Mouse (Mus musculus) heart, embryonic 13.5 days (tissue): ENCODE measurements around the gene Dock2. TPM values are rescaled to one million over a fixed set of nuclear protein-coding genes. Genes with fewer than 3 reads are reported as not detected.

Experiments used
- ATAC-seq: fragments of 200-750 bp; cut with Nextera tagmentation; 2 replicates; pipeline ENCODE4 v1.8.0; 2017; ENCODE audit warnings: moderate TSS enrichment; ENCODE audit not compliant: insufficient number of reproducible peaks, low FRiP score, low TSS enrichment; ENCODE audit errors: extremely low read depth
- H3K27ac ChIP-seq: fragments of 300-500 bp; sonication (generic); replicated peaks from 2 replicates; pipeline ENCODE4 v1.5.1; 2015; ENCODE audit warnings: moderate library complexity, mild to moderate bottlenecking, inconsistent platforms
- H3K27me3 ChIP-seq: fragments of 300-500 bp; sonication (generic); replicated peaks from 2 replicates; pipeline ENCODE4 v1.6.1; 2015; ENCODE audit warnings: mild to moderate bottlenecking, inconsistent platforms
- H3K36me3 ChIP-seq: fragments of 300-500 bp; sonication (generic); 2 replicates; pipeline ENCODE4 v1.6.1; 2015; ENCODE audit warnings: mild to moderate bottlenecking, inconsistent platforms
- H3K4me1 ChIP-seq: fragments of 300-500 bp; sonication (generic); 2 replicates; pipeline ENCODE4 v1.6.1; 2015; ENCODE audit warnings: inconsistent platforms
- H3K4me2 ChIP-seq: fragments of 300-500 bp; sonication (generic); 2 replicates; pipeline ENCODE4 v1.6.1; 2015; ENCODE audit warnings: inconsistent platforms, mild to moderate bottlenecking, moderate library complexity
- H3K4me3 ChIP-seq: fragments of 300-500 bp; sonication (generic); 2 replicates; pipeline ENCODE4 v1.5.1; 2015; ENCODE audit warnings: moderate library complexity, mild to moderate bottlenecking, inconsistent platforms
- H3K9ac ChIP-seq: fragments of 300-500 bp; sonication (generic); 2 replicates; pipeline ENCODE4 v1.6.1; 2015; ENCODE audit warnings: inconsistent platforms, mild to moderate bottlenecking, moderate library complexity
- H3K9me3 ChIP-seq: fragments of 300-500 bp; sonication (generic); 2 replicates; pipeline ENCODE4 v1.6.1; 2016; ENCODE audit warnings: inconsistent platforms
- WGBS: fragments of 180-500 bp; shearing (Covaris S2); methylation state at CpG from one replicate; pipeline ENCODE4 v1.1.7; 2015; ENCODE audit warnings: mixed read lengths; 5-methylcytosine and 5-hydroxymethylcytosine counted together
- polyA plus RNA-seq: library from polyadenylated mRNA; unstranded; fragments of >200 nt; fragmentation: Nextera tagmentation; extraction: Ambion mirVana; gene quantifications from 2 replicates; pipeline ENCODE4 v1.2.1, GENCODE M21; 2015

The Dock2 gene
- polyA plus RNA-seq, 1 experiment from 2014 or later = 0.80 TPM

GRCm38 (mm10) chr11:34343742-34344307 lies 439.9 kb downstream of the Dock2 start:
- Histone ChIP-seq H3K4me1 (peaks cover 49% of the 10 kb centered on the region), H3K27me3 (no peaks in the 10 kb centered on the region), H3K4me2 (no peak overlapping the region; the same call in 1 of the 2 replicates), H3K27ac (peak overlapping the region; percentile 65), H3K9ac (no peak overlapping the region), H3K36me3 (no peaks in the 10 kb centered on the region), H3K9me3 (no peaks in the 10 kb centered on the region), H3K4me3 (no peak overlapping the region)
- ATAC-seq = no peak; the same call in 1 of the 2 replicates
- 40% methylated on average over 4 of the region's 4 CpGs for WGBS

- Histone ChIP-seq H3K27me3 (no peaks in the 10 kb centered on the region), H3K4me2 (no peak overlapping the region), H3K9ac (no peak overlapping the region), H3K36me3 (no peaks in the 10 kb centered on the region), H3K4me3 (no peak overlapping the region), H3K27ac (no peak overlapping the region), H3K9me3 (no peaks in the 10 kb centered on the region), H3K4me1 (peaks cover 35% of the 10 kb centered on the region)
- 61% methylated on average over 5 of the region's 5 CpGs for WGBS
- ATAC-seq = no peak
Measured at GRCm38 (mm10) chr11:34339693-34340092, 444.0 kb downstream of the Dock2 start.

- Histone ChIP-seq H3K36me3 (no peaks in the 10 kb centered on the region), H3K27me3 (no peaks in the 10 kb centered on the region), H3K27ac (no peak overlapping the region), H3K9ac (no peak overlapping the region), H3K4me1 (peaks cover 20% of the 10 kb centered on the region), H3K9me3 (no peaks in the 10 kb centered on the region), H3K4me3 (no peak overlapping the region), H3K4me2 (no peak overlapping the region)
- 63% methylated on average over 1 of the region's 1 CpGs for WGBS
- no peak for ATAC-seq
Measured at GRCm38 (mm10) chr11:34337907-34338306, 445.8 kb downstream of the Dock2 start.

- no peak for ATAC-seq
- H3K27ac ChIP-seq = no peak overlapping the region
- no peak overlapping the region for H3K4me2 ChIP-seq
- WGBS = 44% methylated on average over 7 of the region's 7 CpGs
- H3K27me3 ChIP-seq = no peaks in the 10 kb centered on the region
- H3K36me3 ChIP-seq = no peaks in the 10 kb centered on the region
- peak overlapping the region; percentile 14; the same call in 1 of the 2 replicates for H3K9ac ChIP-seq
- no peaks in the 10 kb centered on the region for H3K9me3 ChIP-seq
- peaks cover 11% of the 10 kb centered on the region for H3K4me1 ChIP-seq
- no peak overlapping the region for H3K4me3 ChIP-seq
Measured at GRCm38 (mm10) chr11:34332344-34333031, 451.2 kb downstream of the Dock2 start.

- no peak overlapping the region for H3K27ac ChIP-seq
- H3K36me3 ChIP-seq = no peaks in the 10 kb centered on the region
- H3K4me1 ChIP-seq = 0 out of 2 replicates have a peak, but pooled peaks cover 5% of the 10 kb centered on the region
- no peak for ATAC-seq
- H3K9me3 ChIP-seq = no peaks in the 10 kb centered on the region
- H3K4me3 ChIP-seq = no peak overlapping the region
- H3K4me2 ChIP-seq = no peak overlapping the region
- H3K27me3 ChIP-seq = no peaks in the 10 kb centered on the region
- no peak overlapping the region for H3K9ac ChIP-seq
- 71% methylated on average over 8 of the region's 8 CpGs for WGBS
Measured at GRCm38 (mm10) chr11:34323664-34324063, 460.0 kb downstream of the Dock2 start.

GRCm38 (mm10) chr11:34319282-34319681 lies 464.4 kb downstream of the Dock2 start:
- no peak overlapping the region for H3K4me3 ChIP-seq
- H3K4me2 ChIP-seq = no peak overlapping the region
- ATAC-seq = no peak
- H3K27ac ChIP-seq = no peak overlapping the region
- no peaks in the 10 kb centered on the region for H3K4me1 ChIP-seq
- no peak overlapping the region for H3K9ac ChIP-seq
- H3K36me3 ChIP-seq = no peaks in the 10 kb centered on the region
- 0 out of 2 replicates have a peak, but pooled peaks cover 3% of the 10 kb centered on the region for H3K27me3 ChIP-seq
- H3K9me3 ChIP-seq = no peaks in the 10 kb centered on the region
- WGBS = 67% methylated on average over 1 of the region's 1 CpGs

- ATAC-seq = no peak
- H3K27me3 ChIP-seq = 0 out of 2 replicates have a peak, but pooled peaks cover 3% of the 10 kb centered on the region
- H3K4me3 ChIP-seq = no peak overlapping the region
- H3K36me3 ChIP-seq = no peaks in the 10 kb centered on the region
- no peak overlapping the region for H3K27ac ChIP-seq
- no peak overlapping the region for H3K4me2 ChIP-seq
- no peak overlapping the region for H3K9ac ChIP-seq
- H3K4me1 ChIP-seq = no peaks in the 10 kb centered on the region
- WGBS = 66% methylated on average over 8 of the region's 8 CpGs
- H3K9me3 ChIP-seq = no peaks in the 10 kb centered on the region
Measured at GRCm38 (mm10) chr11:34317001-34317400, 466.7 kb downstream of the Dock2 start.

- H3K27me3 ChIP-seq = 0 out of 2 replicates have a peak, but pooled peaks cover 3% of the 10 kb centered on the region
- ATAC-seq = no peak
- H3K9me3 ChIP-seq = no peaks in the 10 kb centered on the region
- 73% methylated on average over 10 of the region's 10 CpGs for WGBS
- H3K27ac ChIP-seq = no peak overlapping the region
- no peaks in the 10 kb centered on the region for H3K36me3 ChIP-seq
- no peaks in the 10 kb centered on the region for H3K4me1 ChIP-seq
- H3K4me3 ChIP-seq = no peak overlapping the region
- H3K4me2 ChIP-seq = no peak overlapping the region
- H3K9ac ChIP-seq = no peak overlapping the region
Measured at GRCm38 (mm10) chr11:34316176-34316575, 467.5 kb downstream of the Dock2 start.

GRCm38 (mm10) chr11:34315383-34315782 lies 468.3 kb downstream of the Dock2 start:
- Histone ChIP-seq H3K36me3 (no peaks in the 10 kb centered on the region), H3K9ac (no peak overlapping the region), H3K4me2 (peak overlapping the region; percentile 77), H3K27ac (no peak overlapping the region), H3K4me1 (no peaks in the 10 kb centered on the region), H3K27me3 (0 out of 2 replicates have a peak, but pooled peaks cover 3% of the 10 kb centered on the region), H3K4me3 (no peak overlapping the region), H3K9me3 (no peaks in the 10 kb centered on the region)
- no peak for ATAC-seq
- WGBS = 47% methylated on average over 5 of the region's 5 CpGs

- no peaks in the 10 kb centered on the region for H3K9me3 ChIP-seq
- H3K27me3 ChIP-seq = 0 out of 2 replicates have a peak, but pooled peaks cover 3% of the 10 kb centered on the region
- peak within 1 kb of the TSS; percentile 71 for H3K9ac ChIP-seq
- H3K27ac ChIP-seq = no peak within 1 kb of the TSS
- peak within 1 kb of the TSS; percentile 49 for H3K4me3 ChIP-seq
- H3K4me2 ChIP-seq = peak within 1 kb of the TSS; percentile 77
- WGBS = 9% methylated on average over 12 of the region's 13 CpGs
- H3K4me1 ChIP-seq = no peaks in the 10 kb centered on the region
- H3K36me3 ChIP-seq = no peaks in the 10 kb centered on the region
- no peak for ATAC-seq
Measured at GRCm38 (mm10) chr11:34314534-34315379, 468.9 kb downstream of the Dock2 start, which contains the start of gene Fam196b. Gene Fam196b (plus strand): TSS chr11:34314822.

GRCm38 (mm10) chr11:34312208-34312607 lies 471.5 kb downstream of the Dock2 start:
- H3K27ac ChIP-seq = no peak overlapping the region
- WGBS = 68% methylated on average over 7 of the region's 7 CpGs

More at GRCm38 (mm10) chr11:34312208-34312607, 471.5 kb downstream of the Dock2 start:
- Histone ChIP-seq H3K9ac (no peak overlapping the region), H3K27me3 (0 out of 2 replicates have a peak, but pooled peaks cover 3% of the 10 kb centered on the region), H3K4me2 (no peak overlapping the region), H3K4me1 (no peaks in the 10 kb centered on the region), H3K36me3 (no peaks in the 10 kb centered on the region), H3K4me3 (no peak overlapping the region), H3K9me3 (no peaks in the 10 kb centered on the region)
- ATAC-seq = no peak
